Mouse (Mus musculus) adrenal gland, postnatal 4 days (tissue): ENCODE results near the gene Mlc1. TPM values are rescaled to one million over a fixed set of nuclear protein-coding genes. Genes with fewer than 3 reads are reported as not detected.
A peak's percentile ranks its signal among the peaks of the same experiment; 100 is the strongest.

Source experiments
- DNase-seq, 2 experiments: peaks; one replicate each; pipeline ENCODE4 v3.0.0; 2021 to 2022; ENCODE audit warnings: low spot score in 2 of 2, mixed read lengths in 2 of 2
- total RNA-seq, 2 experiments: library from RNA; stranded (reverse); gene quantifications; 2 replicates each; pipeline ENCODE4 v1.2.3; 2021

The Mlc1 gene
- total RNA-seq, 2 experiments from 2014 or later, result 0.17 TPM; not detected in 1

GRCm38 (mm10) chr15:88942783-88943182 is 36.0 kb downstream of the Mlc1 start:
- DNase-seq, result no peak

DNA sequence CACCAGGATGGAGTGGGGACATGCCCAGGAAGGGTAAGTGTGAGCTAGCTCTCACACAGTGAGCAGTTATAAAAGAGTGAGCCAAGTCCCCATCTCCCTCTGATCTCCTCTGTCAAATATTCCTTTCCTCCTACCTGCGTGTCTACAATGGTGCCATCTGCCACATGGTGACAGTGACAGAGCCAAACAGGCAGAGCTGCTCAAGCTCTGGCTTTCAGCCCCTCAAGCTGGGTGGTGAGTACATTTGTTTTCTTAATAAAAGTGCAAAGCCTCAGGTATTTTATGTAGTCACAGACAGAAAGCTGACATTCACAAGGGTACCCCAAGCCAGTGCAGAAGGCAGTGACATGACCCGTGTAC is 41.5 kb downstream of the Mlc1 start:
- DNase-seq, result no peak

GRCm38 (mm10) chr15:88936619-88937290 is 42.1 kb downstream of the Mlc1 start:
- no peak for DNase-seq

- no peak for DNase-seq
These were observed 44.7 kb downstream of the Mlc1 start for GRCm38 (mm10) chr15:88934141-88934540.

DNA sequence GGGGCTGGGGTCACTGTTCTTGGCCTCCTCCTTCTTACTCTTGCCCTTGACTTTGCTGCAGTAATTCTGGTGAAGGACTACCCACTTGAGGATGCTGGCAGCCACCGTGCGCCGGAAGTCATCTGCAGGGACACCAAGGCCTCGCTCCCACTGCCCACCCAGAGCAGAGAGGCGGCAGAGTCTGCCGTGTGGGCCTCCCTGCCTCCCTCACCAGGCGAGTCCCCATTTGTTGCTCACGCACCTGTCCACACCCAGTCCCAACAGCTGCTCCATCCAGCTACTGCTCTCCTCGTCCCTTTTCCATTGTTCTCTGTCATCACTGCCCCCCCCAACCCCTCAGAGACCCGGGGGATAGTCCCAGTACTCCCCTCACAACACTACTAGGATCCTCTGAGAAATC is 46.1 kb downstream of the Mlc1 start:
- no peak for DNase-seq

DNA sequence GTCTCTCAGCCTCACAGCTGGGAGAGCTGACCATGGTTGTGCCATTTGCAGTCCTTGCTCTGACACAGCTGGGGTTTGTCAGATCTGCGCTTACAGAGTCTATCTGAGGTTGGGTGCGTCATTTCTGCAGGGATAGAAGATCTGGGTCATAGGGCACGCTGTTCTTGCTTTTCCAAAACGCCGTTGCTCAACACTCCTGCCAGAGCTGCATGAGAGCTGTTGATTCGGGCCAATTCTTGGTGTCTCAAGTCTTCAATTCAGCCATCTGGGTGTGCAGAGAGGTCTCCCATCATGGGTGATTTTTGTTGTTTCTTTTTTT is 56.9 kb downstream of the Mlc1 start:
- DNase-seq, result no peak

- peak; percentile 46 to 51 for DNase-seq
These were observed 57.4 kb downstream of the Mlc1 start for GRCm38 (mm10) chr15:88921131-88921991.

- DNase-seq, result no peak
These were observed 58.7 kb downstream of the Mlc1 start for GRCm38 (mm10) chr15:88920065-88920464.

DNA sequence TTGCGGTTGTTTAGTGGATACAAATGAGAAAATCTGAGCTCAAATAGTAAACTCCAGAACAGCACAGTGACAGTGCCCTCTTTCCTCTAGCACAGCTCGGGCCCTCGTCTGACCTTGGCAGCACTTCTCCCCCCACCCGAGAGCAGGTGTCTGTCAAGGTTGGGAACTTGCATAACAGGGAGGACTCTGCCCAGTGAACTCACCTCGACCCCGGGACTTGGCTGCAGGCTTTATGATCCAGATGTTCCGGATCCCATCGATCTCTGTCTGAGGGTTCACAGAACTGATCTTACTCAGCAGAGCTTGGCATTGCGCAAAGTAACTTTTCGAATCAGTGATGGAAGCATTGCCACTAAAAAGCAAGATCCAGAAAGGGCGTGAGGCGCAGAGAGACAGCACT is 59.5 kb downstream of the Mlc1 start:
- peak; percentile 32 to 61 for DNase-seq

- DNase-seq, result no peak
These were observed 61.7 kb downstream of the Mlc1 start for GRCm38 (mm10) chr15:88917126-88917525.

- DNase-seq, result no peak
These were observed 62.4 kb downstream of the Mlc1 start for GRCm38 (mm10) chr15:88916366-88916765.

- no peak for DNase-seq
These were observed 63.8 kb downstream of the Mlc1 start for GRCm38 (mm10) chr15:88915046-88915445.

GRCm38 (mm10) chr15:88906347-88906746 is 72.5 kb downstream of the Mlc1 start:
- DNase-seq, result no peak

Other genes with a start within 250 kb of the Mlc1 start
- 10 to 100 TPM; 68.8 to 77.0 TPM for gene Brd1, start 244.8 kb downstream of the Mlc1 start, total RNA-seq
- gene Zbed4, start 227.3 kb downstream of the Mlc1 start, total RNA-seq, result 10 to 100 TPM; 11.9 to 15.1 TPM
- gene Alg12, start 159.7 kb downstream of the Mlc1 start, total RNA-seq, result 10 to 100 TPM; 15.8 to 16.6 TPM
- gene Creld2, start 159.4 kb downstream of the Mlc1 start, total RNA-seq, result 10 to 100 TPM; 28.0 to 36.1 TPM
- gene Pim3, start 116.8 kb downstream of the Mlc1 start, total RNA-seq, result 10 to 100 TPM; 45.9 to 48.8 TPM
- gene Ttll8, start 24.6 kb downstream of the Mlc1 start, total RNA-seq, result under 1 TPM in 1 of 2 experiments, not detected in 1; 0.28 TPM
- gene Mov10l1, start 3.9 kb upstream of the Mlc1 start, total RNA-seq, result under 1 TPM in 1 of 2 experiments, not detected in 1; 0.53 TPM
- gene Panx2, start 80.7 kb upstream of the Mlc1 start, total RNA-seq, result 1 to 10 TPM; 3.4 to 3.5 TPM
- gene Trabd, start 96.1 kb upstream of the Mlc1 start, total RNA-seq, result 10 to 100 TPM; 45.5 to 45.6 TPM
- gene Selenoo, start 110.1 kb upstream of the Mlc1 start, total RNA-seq, result 10 to 100 TPM; 30.7 to 35.0 TPM
- 10 to 100 TPM; 20.1 to 24.8 TPM for gene Tubgcp6, start 144.1 kb upstream of the Mlc1 start, total RNA-seq
- gene Hdac10, start 149.7 kb upstream of the Mlc1 start, total RNA-seq, result 10 to 100 TPM; 19.8 TPM
- 10 to 100 TPM; 13.9 to 16.2 TPM for gene Mapk12, start 161.7 kb upstream of the Mlc1 start, total RNA-seq
- gene Mapk11, start 170.6 kb upstream of the Mlc1 start, total RNA-seq, result 1 to 10 TPM; 6.9 to 8.6 TPM
- gene Plxnb2, start 201.8 kb upstream of the Mlc1 start, total RNA-seq, result 100 to 1,000 TPM; 167 to 207 TPM
- 10 to 100 TPM; 11.5 to 13.0 TPM for gene Dennd6b, start 217.5 kb upstream of the Mlc1 start, total RNA-seq
- gene Ppp6r2, start 232.5 kb upstream of the Mlc1 start, total RNA-seq, result 10 to 100 TPM; 53.8 to 57.6 TPM